In genomic region chr6:57271881-57272280, GRCm38 (mm10) we compare ENCODE assay signal across 25 mouse cellular contexts. TPM values are rescaled to one million over a fixed set of nuclear protein-coding genes. Genes with fewer than 3 reads are reported as not detected.
DNase-seq lines count a peak whose midpoint lies in the region; ATAC-seq lines count a peak whose summit lies in the region.
"Had no signal": no experiment of that assay in that cellular context is flagged by ENCODE, and none has a peak within 500 bp of the region (broad histone marks: within the 10 kb centered on the region; RNA-seq: fewer than 3 reads in every experiment).

No protein-coding gene starts in this region.

- no peak overlapping the region for H3K27ac ChIP-seq in hindbrain, embryonic 13.5 days
- H3K27ac ChIP-seq: embryonic facial prominence, embryonic 10.5 days; embryonic facial prominence, embryonic 12.5 days; forebrain, embryonic 13.5 days; forebrain, embryonic 15.5 days had no signal

- H3K9ac ChIP-seq in hindbrain, embryonic 13.5 days: no peak overlapping the region
- H3K9ac ChIP-seq: embryonic facial prominence, embryonic 12.5 days; forebrain, embryonic 13.5 days; forebrain, embryonic 15.5 days; forebrain, postnatal 0 days had no signal

- no peaks in the 10 kb centered on the region for H3K9me3 ChIP-seq in hindbrain, embryonic 13.5 days
- H3K9me3 ChIP-seq: embryonic facial prominence, embryonic 10.5 days; embryonic facial prominence, embryonic 12.5 days; forebrain, embryonic 13.5 days; forebrain, embryonic 15.5 days had no signal

- H3K4me3 ChIP-seq in hindbrain, embryonic 13.5 days: no peak overlapping the region
- H3K4me3 ChIP-seq: embryonic facial prominence, embryonic 10.5 days; embryonic facial prominence, embryonic 12.5 days; forebrain, embryonic 13.5 days; forebrain, embryonic 15.5 days had no signal

- 76% methylated on average over 3 of the region's 3 CpGs for WGBS in hindbrain, embryonic 13.5 days

- no peak overlapping the region for H3K4me2 ChIP-seq in hindbrain, embryonic 13.5 days
- H3K4me2 ChIP-seq: embryonic facial prominence, embryonic 12.5 days; forebrain, embryonic 13.5 days; forebrain, embryonic 15.5 days had no signal

- H3K36me3 ChIP-seq in hindbrain, embryonic 13.5 days: no peaks in the 10 kb centered on the region
- H3K36me3 ChIP-seq: embryonic facial prominence, embryonic 10.5 days; embryonic facial prominence, embryonic 12.5 days; forebrain, embryonic 15.5 days had no signal

- H3K27me3 ChIP-seq in hindbrain, embryonic 13.5 days: no peaks in the 10 kb centered on the region
- H3K27me3 ChIP-seq: embryonic facial prominence, embryonic 12.5 days; forebrain, embryonic 13.5 days; forebrain, embryonic 15.5 days had no signal

- ATAC-seq in CD4-positive, CD25-positive, alpha-beta regulatory T cell, adult 4 months: peak; percentile 71
- peak; percentile 75 to 83; a peak in 3 of 4 replicates for ATAC-seq in hematopoietic stem cell, adult 5-6 weeks (replicated peaks in 1 of 2; ENCODE audit: insufficient read depth in 1 of 2, low FRiP score in 2 of 2, low TSS enrichment in 1 of 2, low read depth in 1 of 2, poor library complexity in 2 of 2, severe bottlenecking in 2 of 2)
- no peak for ATAC-seq in hindbrain, embryonic 13.5 days (ENCODE audit: low FRiP score)
- ATAC-seq: forebrain, embryonic 13.5 days; forebrain, embryonic 15.5 days; forebrain, postnatal 0 days had no signal

- DNase-seq in naive thymus-derived CD4-positive, alpha-beta T cell, adult 2 months (ENCODE audit: low read depth): peak; percentile 5
- no peak for DNase-seq in kidney, postnatal 10 days
- no peak for DNase-seq in thymus, postnatal 4 days
- DNase-seq: adrenal gland, adult 8-10 months; adrenal gland, postnatal 14 days; adrenal gland, postnatal 36 days; cerebellum, adult 11-12 months; cerebellum, adult 2 months; cerebellum, adult 9-10 months; cerebellum, postnatal 25 days; forebrain, postnatal 0 days had no signal

- H3K4me1 ChIP-seq in hindbrain, embryonic 13.5 days (replicated peaks): no peaks in the 10 kb centered on the region
- H3K4me1 ChIP-seq: embryonic facial prominence, embryonic 10.5 days; embryonic facial prominence, embryonic 12.5 days; forebrain, embryonic 13.5 days; forebrain, embryonic 15.5 days had no signal

RNA-seq across cellular contexts. Expression of gene Vmn1r15, which starts 14.1 kb away (rescaled TPM):
- polyA plus RNA-seq in CD4-positive, CD25-positive, alpha-beta regulatory T cell, adult 4 months (2017; shearing (Covaris generic)): not detected
- total RNA-seq in hematopoietic stem cell, adult 5-6 weeks (2017): not detected in 2 replicates
- not detected in 2 replicates for polyA plus RNA-seq in hindbrain, embryonic 13.5 days (2015; fragmentation: Nextera tagmentation; extraction: Ambion mirVana)
- total RNA-seq: adrenal gland, adult 18-20 months; adrenal gland, postnatal 14 days; adrenal gland, postnatal 36 days; ES-E14; forebrain, postnatal 0 days; MEL had no signal
- polyA plus RNA-seq: C2C12; cerebellum, adult 2 months; cortical plate, adult 2 months; embryonic facial prominence, embryonic 10.5 days; embryonic facial prominence, embryonic 12.5 days; embryonic facial prominence, embryonic 14.5 days; forebrain, embryonic 11.5 days; forebrain, embryonic 13.5 days; forebrain, embryonic 15.5 days; forebrain, postnatal 0 days had no signal

RNA-seq across cellular contexts. Expression of gene Vmn1r14, which starts 40.4 kb away (rescaled TPM):
- not detected for polyA plus RNA-seq in CD4-positive, CD25-positive, alpha-beta regulatory T cell, adult 4 months (2017; shearing (Covaris generic))
- total RNA-seq in hematopoietic stem cell, adult 5-6 weeks (2017): not detected in 2 replicates
- not detected in 2 replicates for polyA plus RNA-seq in hindbrain, embryonic 13.5 days (2015; fragmentation: Nextera tagmentation; extraction: Ambion mirVana)
- total RNA-seq: adrenal gland, adult 18-20 months; adrenal gland, adult 8-10 months; adrenal gland, postnatal 14 days; adrenal gland, postnatal 36 days; forebrain, postnatal 0 days; MEL had no signal
- polyA plus RNA-seq: C2C12; cerebellum, adult 2 months; cortical plate, adult 2 months; embryonic facial prominence, embryonic 10.5 days; embryonic facial prominence, embryonic 12.5 days; embryonic facial prominence, embryonic 14.5 days; forebrain, embryonic 11.5 days; forebrain, embryonic 13.5 days; forebrain, embryonic 15.5 days; forebrain, postnatal 0 days had no signal

RNA-seq across cellular contexts. Expression of gene Vmn1r16, which starts 57.4 kb away (rescaled TPM):
- not detected for polyA plus RNA-seq in CD4-positive, CD25-positive, alpha-beta regulatory T cell, adult 4 months (2017; shearing (Covaris generic))
- total RNA-seq in hematopoietic stem cell, adult 5-6 weeks (2017): not detected in 2 replicates
- not detected in 2 replicates for polyA plus RNA-seq in hindbrain, embryonic 13.5 days (2015; fragmentation: Nextera tagmentation; extraction: Ambion mirVana)
- total RNA-seq: adrenal gland, adult 18-20 months; adrenal gland, adult 8-10 months; adrenal gland, postnatal 14 days; adrenal gland, postnatal 36 days; ES-E14; forebrain, postnatal 0 days; MEL had no signal
- polyA plus RNA-seq: C2C12; cerebellum, adult 2 months; cortical plate, adult 2 months; embryonic facial prominence, embryonic 10.5 days; embryonic facial prominence, embryonic 12.5 days; embryonic facial prominence, embryonic 14.5 days; forebrain, embryonic 11.5 days; forebrain, embryonic 13.5 days; forebrain, embryonic 15.5 days; forebrain, postnatal 0 days had no signal
